Mouse (Mus musculus) gastrocnemius, adult 8-10 months (tissue): Measurements from ENCODE around the gene Catsper2. TPM values are rescaled to one million over a fixed set of nuclear protein-coding genes. Genes with fewer than 3 reads are reported as not detected.
A peak's percentile ranks its signal among the peaks of the same experiment; 100 is the strongest.

Source experiments
- DNase-seq, 2 experiments: peaks; one replicate each; pipeline ENCODE4 v3.0.0; 2022; ENCODE audit warnings: low spot score in 2 of 2
- microRNA-seq: library from miRNA; unstranded; fragments of <30 nt; microRNA quantifications from one replicate; pipeline ENCODE4 v1.2.0, GENCODE M21; 2022
- total RNA-seq, 4 experiments: library from RNA; stranded (reverse); gene quantifications; 2 replicates each; pipeline ENCODE4 v1.2.4; 2022

Catsper2 gene
- total RNA-seq, 4 experiments from 2014 or later: 1.4 to 3.1 (median 2.2) TPM

GRCm38 (mm10) chr2:121354820-121355592 lies 58.6 kb downstream of the Catsper2 start, which contains the start of gene Ppip5k1:
TSS of gene Ppip5k1 (minus strand) at chr2:121355396.
- DNase-seq: peak; percentile 93 to 96

- DNase-seq: no peak
Measured at GRCm38 (mm10) chr2:121354378-121354777, 59.2 kb downstream of the Catsper2 start.

GRCm38 (mm10) chr2:121353156-121353555 lies 60.4 kb downstream of the Catsper2 start:
- peak in 1 of 2 experiments; percentile 28 for DNase-seq

Small RNA genes within 50 kb of the gene (microRNA-seq; reads per million reads assigned to microRNA genes)
- not detected for gene Gm22953

Other genes with a start within 250 kb of the Catsper2 start
- gene Tubgcp4, start 243.1 kb downstream of the Catsper2 start, total RNA-seq: 10 to 100 TPM; 10.2 to 16.5 (median 11.7) TPM
- gene Zscan29, start 242.7 kb downstream of the Catsper2 start, total RNA-seq: 1 to 10 TPM; 3.8 to 4.9 (median 4.5) TPM
- gene Trp53bp1, start 142.4 kb downstream of the Catsper2 start, total RNA-seq: 10 to 100 TPM; 16.4 to 33.0 (median 23.5) TPM
- gene Map1a, start 124.2 kb downstream of the Catsper2 start, total RNA-seq: 10 to 100 TPM in 3 of 4 experiments, 1 to 10 TPM in 1; 7.9 to 12.2 (median 10.8) TPM
- 100 to 1,000 TPM in 2 of 4 experiments, 10 to 100 TPM in 2; 97.7 to 103 (median 99.7) TPM for gene Ppip5k1, start 58.4 kb downstream of the Catsper2 start, total RNA-seq
- under 1 TPM in 1 of 4 experiments, not detected in 3; 0.48 TPM for gene Ckmt1, start 56.1 kb downstream of the Catsper2 start, total RNA-seq
- not detected for gene Strc, start 26.6 kb downstream of the Catsper2 start, total RNA-seq
- gene Pdia3, start within 50 bp of the Catsper2 start, total RNA-seq: 10 to 100 TPM; 24.3 to 35.0 (median 30.9) TPM
- not detected for gene Ell3, start 30.5 kb upstream of the Catsper2 start, total RNA-seq
- 100 to 1,000 TPM; 236 to 312 (median 279) TPM for gene Serf2, start 35.4 kb upstream of the Catsper2 start, total RNA-seq
- gene Hypk, start 39.5 kb upstream of the Catsper2 start, total RNA-seq: 10 to 100 TPM; 11.3 to 27.6 (median 16.6) TPM
- gene Serinc4, start 43.0 kb upstream of the Catsper2 start, total RNA-seq: not detected
- 10 to 100 TPM; 18.7 to 27.0 (median 23.0) TPM for gene Mfap1b, start 60.3 kb upstream of the Catsper2 start, total RNA-seq
- 10 to 100 TPM; 15.1 to 21.0 (median 16.4) TPM for gene Mfap1a, start 92.9 kb upstream of the Catsper2 start, total RNA-seq
- gene Wdr76, start 92.9 kb upstream of the Catsper2 start, total RNA-seq: 1 to 10 TPM; 1.2 to 1.9 (median 1.7) TPM